Mouse (Mus musculus): ENCODE measurements around the gene Tmem238.

Tmem238 gene

DNA sequence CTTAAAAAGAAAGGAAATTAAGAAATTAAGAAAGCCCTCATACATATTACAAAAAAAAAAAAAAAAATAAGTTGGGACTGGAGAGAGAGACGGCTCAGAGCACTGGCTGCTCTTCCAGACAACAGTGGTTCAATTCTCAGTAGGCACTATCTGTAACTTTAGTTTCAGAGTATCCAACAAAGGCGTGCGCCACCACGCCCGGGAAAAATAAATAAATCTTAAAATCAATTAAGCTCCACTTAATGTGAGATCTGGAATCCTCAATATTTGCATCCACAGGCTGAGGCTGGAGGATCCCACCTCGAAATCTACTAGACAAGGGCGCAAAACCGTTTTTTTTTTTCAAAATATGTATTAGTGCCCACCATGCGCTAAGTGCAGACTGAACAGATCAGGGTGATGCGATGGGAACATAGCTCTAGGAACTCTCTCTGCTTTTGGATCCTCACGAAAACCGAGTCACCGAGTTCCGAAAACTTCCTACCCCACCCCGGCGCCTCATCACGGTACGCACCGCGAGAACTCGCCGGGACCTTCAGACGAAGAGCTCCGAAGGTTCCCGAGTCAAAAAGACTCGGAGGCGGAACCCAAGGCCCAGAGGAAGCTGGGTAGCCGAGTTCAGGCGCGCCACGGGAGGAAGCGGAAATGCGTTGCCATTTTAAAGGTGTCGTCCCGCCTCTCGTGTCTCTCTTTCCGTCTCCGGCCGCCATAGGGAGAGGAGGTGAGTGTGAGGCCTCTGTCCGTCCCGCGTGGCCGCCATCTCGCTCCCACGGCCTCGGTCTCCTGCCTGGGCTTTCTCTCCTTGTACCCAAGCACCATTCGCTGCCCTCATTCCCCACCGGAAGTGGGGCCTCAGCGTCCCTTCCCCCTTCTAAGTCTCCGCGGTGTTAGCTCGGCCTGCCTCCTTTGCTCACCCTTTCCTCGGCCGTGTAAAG lies 3.1 kb upstream of the Tmem238 start, which contains the start of gene Rpl28:
Rpl28 (plus strand) TSS at position 597 of the 935 bp plus-strand sequence.
- peak; percentile 96 to 98 for DNase-seq

DNA sequence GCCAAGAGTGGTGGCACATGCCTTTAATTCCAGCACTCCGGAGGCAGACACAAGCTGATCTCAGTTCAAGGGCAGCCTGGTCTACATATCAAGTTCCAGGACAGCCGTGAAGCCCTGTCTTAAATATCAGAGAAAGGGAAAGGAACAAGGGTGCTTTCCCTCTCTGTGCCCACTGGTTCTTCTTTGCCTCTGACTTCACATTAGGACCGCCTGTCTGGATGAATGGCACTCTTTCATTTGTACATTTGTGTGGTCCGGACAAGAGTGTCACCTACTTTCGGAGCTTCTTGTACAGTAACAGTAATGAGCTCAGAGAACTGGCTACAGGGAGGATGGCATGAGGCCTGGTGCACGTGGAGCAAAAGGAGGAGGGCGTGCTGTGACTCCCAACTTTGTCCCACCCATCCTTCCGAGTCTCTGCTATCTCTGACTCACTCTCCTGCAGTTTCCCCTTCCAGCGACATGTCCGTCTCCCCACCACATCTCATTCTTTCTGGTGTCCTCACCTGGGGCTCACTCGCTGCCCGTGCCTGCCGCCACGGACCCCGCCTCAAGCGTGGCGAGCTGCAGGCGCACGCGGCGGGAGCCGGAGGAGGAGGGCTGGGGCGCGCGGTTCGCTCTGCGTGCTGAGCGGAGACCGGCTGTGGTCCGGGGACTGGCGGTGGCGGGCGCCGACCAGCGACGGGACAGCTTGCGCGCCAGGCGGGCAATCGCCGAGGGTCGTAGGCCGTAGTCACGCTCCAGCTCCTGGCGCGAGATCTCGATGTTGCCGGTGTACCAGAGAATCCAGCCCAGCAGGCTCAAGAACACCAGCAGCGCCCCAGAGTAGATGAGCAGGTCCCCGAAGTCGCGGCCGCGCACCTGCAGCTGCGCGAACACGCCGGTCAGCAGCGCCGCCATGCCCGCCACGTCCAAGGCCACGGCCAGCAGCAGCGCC lies 689 bp downstream of the Tmem238 start:
- peak; percentile 63 to 81 for DNase-seq

DNA sequence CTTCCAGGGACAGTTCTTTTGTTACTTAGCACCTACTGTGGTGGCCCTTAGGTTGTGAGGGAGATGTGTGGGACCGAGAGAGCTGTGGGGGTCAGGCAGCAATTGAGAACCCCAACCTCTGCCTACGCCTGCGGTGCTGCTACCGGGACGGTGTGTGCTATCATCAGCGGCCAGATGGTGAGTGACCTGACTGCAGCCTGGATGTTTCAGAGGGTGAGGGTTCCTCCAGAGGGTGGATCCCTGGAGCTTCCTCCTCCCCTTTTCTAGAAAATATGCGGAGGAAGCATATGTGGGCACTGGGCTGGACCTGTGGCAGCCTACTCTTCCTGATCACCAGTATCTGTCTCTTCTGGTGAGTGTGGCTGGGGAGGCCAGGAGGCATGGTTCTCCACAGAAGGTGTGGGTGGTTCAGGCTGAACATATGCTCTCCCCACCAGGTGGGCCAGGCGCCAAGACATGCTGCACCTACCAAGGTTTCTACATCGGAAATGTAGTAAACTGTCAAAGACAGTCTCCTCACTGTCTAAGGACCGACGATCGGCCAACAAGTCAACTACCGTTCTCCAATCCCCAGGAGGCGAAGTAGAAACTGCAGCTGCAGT lies 5.7 kb downstream of the Tmem238 start:
- no peak for DNase-seq

DNA sequence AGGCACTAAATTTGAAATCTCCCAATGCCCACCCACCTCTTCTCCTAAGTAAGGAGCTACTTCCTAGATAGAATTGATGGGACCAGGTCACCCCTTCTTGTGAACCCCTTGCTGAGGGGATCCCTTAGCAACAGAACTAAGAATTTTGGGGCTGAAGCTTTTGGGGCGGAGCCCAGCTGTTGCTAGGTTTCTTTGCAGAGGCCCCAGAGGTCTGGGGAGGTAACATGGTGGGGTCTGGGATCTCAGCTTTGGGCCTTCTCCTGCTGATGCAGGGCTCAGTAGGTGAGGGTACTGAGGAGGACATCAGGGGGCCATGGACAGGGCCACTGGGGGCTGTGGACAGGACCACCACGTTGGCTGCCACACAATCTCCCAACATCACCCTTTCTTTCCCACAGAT lies 6.7 kb downstream of the Tmem238 start, which contains the start of the genes Il11 and Tmem190:
Il11 (minus strand) TSS at position 101 of the 400 bp plus-strand sequence.
Tmem190 (plus strand) TSS at position 179 of the 400 bp plus-strand sequence.
- DNase-seq, result no peak

DNA sequence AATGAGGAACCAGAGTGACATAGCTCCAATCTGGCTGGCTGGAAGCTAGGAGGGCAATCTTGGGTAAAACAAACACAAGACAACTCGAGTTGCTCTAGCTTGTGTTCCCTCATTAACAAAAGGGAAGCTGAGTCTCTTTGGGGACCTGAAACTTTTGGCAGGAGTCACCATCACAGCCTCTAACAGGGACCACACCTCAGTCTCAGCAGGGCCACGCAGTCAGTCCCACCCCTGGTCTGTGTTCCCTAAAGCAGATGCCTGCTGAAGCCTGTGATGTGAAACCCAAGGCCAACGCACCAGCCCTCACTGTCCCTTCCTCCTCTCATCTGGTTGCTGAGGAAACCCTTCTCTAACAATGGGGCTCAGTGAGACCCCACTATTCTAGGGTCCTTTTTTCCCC lies 7.3 kb downstream of the Tmem238 start:
- no peak for DNase-seq

DNA sequence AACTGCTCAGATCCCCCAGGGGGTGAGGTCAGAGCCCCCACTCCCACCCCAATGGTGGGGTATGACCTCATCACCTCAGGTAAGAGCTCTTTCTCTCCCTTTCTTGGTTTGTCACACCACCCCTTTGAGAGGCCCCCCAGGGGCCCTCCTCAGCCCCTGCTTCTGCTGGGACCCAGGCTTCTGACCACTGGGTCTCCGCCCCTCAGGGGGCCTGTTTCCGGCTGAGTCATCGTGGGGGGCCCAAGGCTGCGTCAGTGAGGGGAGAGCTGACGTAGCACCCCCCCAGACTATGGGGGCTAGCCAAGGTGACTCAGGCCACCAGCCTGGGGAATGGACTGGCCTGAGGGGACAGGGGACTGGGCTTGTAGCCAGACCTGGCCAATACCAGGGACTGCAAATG lies 9.5 kb downstream of the Tmem238 start:
- no peak for DNase-seq

DNA sequence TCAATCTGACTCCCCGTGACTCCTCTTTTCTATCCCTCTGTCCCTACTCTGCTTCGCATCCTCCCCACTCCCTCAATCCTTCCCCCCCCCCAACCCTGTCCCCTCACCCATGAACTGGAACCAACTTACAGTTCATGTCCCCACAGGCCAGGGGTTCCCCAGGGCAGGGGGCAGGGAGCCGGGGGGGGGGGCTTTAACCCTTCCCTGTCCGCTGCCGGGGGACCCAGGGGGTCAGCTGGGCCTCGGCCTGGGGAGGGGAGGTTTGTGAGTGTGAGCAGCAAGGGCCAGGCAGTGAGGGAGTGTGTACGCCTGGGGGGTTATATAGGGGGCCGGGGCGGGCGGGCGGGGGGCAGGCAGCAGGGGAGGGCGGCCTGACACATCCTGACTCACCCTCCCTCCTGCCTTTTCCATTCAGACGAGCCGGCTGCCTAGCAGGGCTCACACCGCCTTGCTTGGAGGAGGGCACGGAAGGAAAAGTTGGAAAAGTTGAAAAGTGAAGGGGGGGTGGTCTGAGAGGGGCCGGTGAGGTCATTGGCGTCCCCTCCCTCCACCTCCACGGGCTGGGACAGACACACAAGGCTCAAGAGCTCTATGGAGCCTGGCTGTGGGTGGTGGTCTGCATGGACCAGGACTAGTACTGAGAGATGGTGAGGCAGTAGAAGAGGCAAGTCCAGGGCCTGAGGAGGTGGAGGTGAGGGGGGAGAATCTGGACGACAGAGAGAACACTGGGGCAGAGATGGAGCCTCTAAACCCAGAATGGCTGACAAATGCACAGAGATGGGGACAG lies 11.4 kb downstream of the Tmem238 start:
- DNase-seq, result no peak

DNA sequence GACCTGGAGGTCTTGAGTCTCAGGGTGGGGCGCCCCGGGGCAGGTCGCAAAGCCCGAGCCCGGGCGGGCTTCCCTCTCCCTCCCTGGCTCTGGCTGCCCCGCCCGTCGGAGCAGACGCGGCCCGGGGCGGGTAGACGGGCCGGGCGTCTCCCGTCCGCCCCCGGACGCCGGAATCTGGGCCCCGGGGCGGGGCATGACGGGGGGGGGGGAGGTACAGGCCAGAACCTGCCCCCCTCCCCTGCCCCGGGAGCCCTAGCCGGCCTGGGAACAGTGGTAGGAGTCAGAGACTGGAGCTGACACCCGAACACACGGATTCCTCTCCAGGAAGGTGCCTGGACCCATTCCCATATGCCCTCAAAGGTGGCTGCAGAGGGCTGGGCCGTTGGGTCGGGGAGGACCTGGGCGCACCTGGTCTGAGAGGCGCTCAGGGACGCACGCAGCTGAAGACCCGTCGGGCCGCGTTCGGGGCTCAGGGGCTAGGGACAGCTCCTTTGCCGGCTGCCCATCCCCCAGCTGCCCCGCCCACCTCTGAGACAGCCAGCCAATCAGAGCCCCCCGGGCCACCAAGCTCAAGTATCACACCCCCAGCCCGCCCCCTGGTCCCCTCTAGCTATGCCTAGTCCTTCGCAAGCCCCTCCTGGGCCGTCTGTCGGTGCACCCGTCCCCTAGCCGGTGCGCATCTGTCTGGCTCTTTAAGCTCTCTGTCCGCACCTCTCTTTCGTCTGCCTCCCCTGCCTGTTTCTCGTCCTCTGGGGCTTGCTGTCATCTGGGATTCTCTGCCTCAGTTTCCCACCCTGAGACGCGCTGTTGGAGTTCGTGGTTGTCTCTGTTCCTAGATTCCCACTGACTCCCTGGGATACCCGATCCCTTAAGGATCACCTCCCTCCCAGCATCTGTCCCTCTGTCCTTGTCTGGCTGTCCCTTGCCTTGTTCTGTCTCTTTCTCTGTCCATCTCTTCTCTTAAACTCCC lies 12.3 kb downstream of the Tmem238 start:
- DNase-seq, result peak; percentile 75 to 79

DNA sequence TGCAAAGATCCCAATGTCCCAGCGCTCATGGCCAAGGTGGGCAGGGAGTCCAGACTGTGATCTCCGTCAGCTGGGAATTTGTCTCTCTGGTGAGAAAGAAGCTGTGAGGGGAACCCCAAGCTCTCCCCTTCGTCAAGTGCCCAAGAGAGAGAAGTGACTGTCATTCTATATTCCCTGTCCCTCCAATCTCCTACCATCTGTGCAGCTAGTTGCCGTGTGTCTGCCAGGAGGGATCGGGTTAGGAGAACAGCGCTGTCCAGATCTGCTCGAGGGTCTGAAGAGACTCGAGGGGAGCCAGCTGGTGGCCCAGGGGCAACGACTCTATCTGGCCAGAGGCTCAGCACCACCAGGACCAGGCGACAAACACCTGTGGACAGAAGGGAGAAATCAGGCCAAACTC lies 13.3 kb downstream of the Tmem238 start:
- DNase-seq, result no peak

DNA sequence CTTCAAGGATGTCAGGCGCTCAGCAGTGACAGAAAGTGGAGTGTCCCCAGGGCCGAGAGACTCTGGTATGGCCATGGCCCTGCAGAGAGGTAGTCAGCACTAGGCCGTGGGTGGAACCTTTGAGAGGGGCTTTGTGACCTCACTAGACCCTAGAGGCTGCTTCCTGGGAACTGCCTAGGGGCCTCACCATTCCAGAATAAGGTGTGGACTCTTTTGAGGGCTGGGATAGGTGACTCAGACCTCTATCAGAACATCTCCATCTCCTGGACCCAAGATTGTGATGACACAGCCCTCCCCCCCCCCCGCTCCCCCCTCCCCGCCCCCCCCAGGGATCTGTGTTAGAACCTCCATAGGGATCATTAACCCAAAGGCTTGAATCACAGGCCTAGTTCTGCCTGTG lies 18.3 kb downstream of the Tmem238 start, which contains the start of gene Fam71e2:
Fam71e2 (minus strand) TSS at position 101 of the 400 bp plus-strand sequence.
- DNase-seq, result no peak

DNA sequence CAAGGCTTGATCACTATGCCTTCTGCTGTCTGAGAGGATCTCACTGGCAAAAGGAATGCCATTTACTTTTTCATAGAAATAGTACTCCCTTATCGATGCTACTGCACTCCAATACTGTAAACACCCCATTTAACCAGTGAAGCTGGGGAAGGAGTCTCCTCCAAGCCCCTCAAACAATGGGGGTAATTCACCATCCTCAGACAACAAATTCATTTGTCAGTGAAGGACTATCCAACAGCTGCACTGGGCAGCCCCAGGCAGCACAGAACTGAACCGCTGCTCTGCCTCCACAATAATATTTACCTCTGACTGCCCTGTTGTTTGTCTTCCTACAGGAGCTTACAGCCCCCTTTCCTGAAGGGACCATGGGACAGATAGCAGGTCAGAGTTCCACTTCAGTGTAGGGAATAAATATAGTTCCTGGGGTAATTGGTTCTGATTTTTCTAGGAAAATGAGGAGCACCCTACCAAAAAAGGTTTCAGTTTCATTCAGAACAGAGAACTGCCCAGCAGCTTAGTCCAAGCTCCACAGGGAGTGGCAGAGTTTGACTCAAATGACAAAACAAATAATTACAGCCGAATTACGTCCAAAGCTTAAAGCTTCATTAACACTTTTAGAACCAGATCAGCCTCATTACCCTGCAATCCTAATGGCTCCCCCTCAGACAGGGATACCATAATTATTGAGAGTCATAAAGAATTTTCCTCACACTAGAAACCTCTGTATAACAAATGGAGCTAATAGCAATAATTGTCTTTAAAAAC lies 24.3 kb downstream of the Tmem238 start:
- DNase-seq, result peak in 1 of 2 experiments; percentile 4

DNA sequence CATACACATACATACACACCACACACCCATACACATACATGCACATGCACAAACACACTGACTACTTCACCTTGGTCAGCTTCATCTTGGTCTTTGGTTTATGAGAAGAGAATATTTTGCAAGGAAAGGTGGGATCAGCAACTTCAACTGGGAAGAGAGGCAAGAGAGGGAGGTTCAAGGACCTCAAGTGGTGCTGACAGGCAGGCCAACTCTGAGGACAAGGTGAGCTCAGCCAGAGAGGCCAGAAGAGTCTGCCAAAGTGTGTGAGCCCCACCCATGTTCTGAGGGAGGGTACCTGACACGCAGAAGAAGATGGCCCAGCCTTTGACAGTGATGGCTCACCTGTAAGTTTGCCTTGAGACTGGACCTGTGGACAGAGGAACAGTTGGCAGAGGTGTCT lies 29.8 kb downstream of the Tmem238 start:
- DNase-seq, result peak in 1 of 2 experiments; percentile 17

DNA sequence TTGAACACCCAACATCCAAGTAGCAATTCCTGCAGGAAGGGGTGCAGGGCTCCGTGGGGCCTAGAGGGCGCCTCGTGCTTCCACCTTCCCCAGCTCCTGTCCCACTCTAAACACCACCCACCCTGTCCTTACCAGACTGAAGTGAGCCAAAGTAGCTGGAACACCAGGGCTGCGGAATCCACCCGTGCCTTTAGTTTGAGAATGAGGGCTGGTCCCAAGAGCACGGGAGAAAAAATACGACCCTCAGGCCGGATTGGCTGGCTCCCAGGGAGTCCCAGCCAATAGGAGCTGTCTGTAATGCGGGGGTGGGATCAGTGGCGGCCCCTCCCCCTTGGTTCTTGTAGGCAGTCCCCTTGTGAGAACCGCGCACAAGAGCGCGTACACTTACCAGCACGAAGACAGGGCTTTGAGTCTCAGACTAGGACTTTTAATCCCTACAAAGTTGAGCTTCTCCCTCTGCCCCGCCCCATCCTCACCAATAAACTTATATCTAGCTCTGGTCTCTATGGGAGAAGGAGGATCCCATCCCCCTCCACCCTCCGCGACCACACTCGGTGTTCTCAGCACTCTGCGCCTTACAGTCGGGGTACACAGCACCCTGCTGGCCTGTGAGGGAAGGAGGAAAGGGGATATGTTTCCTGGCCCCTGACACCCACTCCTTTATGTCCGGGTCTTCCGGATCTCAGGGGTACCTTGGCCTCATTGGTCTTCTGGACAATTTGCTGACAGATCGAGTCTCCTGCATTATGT lies 36.5 kb downstream of the Tmem238 start, which contains the start of gene Cox6b2:
Cox6b2 (minus strand) TSS at position 274 of the 750 bp plus-strand sequence.
- peak; percentile 88 to 91 for DNase-seq

DNA sequence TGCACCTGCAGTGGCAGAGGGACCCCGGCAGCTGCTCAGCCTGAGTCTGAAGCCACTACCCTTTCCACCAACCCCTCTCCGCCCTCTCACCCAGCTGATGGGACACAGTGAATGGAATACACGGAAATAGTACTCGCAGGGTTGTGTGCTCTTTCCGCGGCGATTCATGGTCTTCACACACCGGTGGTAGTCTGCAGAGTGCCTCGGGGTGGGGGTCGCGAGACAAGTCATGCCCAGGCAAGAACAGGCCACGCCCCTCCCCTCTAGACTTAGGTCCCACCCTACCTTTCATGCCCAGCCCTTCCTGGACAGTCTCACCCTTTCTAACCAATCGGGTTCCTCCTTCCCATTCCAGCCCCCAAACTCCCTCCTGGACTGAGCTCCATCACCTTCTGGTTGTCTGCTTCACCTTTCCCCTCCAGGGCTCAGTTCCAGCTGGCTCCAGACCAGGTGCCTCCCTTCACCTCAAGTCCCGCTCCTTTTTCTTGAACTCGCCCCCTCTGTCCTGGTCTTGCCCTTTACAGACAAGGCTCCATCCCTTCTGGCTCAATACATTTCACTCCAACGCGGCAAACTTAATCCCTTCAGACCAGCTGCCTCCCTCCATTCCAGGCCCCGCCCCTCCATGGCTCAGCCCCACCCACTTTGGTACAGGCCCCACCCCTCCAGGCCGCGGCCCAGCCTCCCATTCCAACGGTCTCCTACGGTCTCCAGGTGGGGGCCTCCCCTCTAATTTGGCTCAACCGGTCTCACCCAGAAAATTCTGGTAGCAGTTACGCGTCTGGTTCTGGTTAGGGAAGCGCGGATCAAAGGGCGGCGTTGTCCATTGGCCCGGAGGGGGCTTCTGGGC lies 37.3 kb downstream of the Tmem238 start:
- DNase-seq, result peak; percentile 69 to 80

DNA sequence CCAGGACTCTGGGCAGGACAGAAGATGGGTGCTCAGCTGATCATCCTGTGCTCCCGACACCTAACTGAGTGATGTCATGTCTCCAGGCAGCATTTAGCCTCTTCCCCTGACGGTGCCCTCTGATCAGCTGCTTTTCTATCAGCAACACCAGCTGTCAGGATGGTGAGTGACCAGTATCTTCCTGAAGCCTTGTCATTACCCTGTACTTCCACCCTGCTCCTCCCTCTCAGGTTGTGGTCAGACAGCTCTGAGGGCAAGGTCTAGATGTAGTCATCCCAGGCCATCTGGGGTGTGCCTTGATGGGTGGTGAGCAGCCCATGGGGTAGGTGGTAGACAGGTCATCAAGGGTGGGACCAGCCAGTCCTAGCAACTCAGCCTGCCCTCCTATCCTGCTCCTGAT lies 40.3 kb downstream of the Tmem238 start:
- DNase-seq, result no peak

DNA sequence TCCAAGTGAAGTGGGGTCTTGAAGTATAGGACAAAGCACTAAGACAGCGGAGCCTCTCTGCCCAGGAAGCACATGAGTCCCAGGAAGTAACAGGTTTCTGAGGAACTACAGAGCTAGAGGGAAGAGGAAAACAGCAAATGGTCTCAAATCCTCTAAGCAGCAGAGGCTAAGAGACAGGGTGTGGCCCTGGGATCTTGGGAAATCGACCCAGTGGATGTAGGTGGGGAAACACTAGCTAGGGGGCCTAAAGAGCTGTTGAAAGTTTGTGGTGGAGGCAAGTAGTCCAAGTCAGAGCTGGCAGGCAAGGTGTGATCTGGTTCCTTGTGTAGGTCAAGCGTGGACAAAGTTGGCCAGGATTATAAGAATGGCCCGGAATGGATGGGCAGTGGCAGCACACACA lies 41.1 kb downstream of the Tmem238 start:
- DNase-seq, result no peak

DNA sequence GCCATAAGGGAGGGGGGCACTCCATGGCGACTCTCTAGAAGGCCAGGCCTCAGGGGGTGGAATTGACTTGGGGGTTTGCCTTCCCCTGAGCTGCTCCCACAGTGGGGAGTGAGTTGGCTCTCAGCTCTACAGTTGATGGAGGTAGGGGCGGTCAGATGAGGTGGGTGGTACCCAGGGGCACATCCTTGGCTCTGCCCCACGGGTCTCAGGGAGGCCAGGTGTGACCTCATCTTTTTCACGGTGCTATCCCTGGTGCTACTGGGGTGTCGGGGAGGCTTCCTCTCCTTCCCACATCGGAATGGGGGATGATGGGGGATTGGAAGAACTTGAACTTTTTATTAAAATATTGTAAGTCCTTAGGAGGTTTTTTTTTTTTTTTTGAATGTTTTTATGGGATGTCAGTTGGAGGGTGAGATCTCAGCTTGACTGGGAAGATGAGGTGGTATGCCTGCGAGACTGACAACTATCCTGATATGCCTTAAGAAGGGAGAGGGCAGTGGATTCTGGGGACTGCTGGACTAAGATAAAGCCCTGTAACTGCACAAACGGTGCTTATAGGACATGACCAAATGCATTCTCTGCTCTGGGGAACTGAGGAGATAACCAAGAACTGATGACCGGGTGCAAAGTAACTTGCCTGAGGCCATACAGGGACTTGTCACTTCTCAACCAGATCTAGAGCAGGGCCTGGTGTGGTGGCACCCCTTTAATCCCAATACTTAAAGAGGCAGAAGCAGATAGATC lies 42.1 kb downstream of the Tmem238 start:
- DNase-seq, result no peak

Measured in kidney, postnatal 25 days (tissue).